Mouse (Mus musculus): ENCODE results near the gene Zfp109.
"Not testable (repeated sequence)": the region's sequence is repeated elsewhere in the genome, so short reads cannot be mapped to it uniquely, and the experiment has no call there.

Zfp109 gene

GRCm38 (mm10) chr7:24237040-24237791 is at the start of gene Zfp109:
Zfp109 (minus strand) TSS chr7:24237560.
- DNase-seq (ENCODE audit: low spot score in 2 of 2): peak; percentile 27 to 79

- no peak for DNase-seq (ENCODE audit: low spot score in 2 of 2)
Measured at GRCm38 (mm10) chr7:24286916-24287315, 49.6 kb upstream of the Zfp109 start.

- no peak for DNase-seq (ENCODE audit: low spot score in 2 of 2)
Measured at GRCm38 (mm10) chr7:24286090-24286489, 48.7 kb upstream of the Zfp109 start.

GRCm38 (mm10) chr7:24280858-24281145 is 43.4 kb upstream of the Zfp109 start:
- DNase-seq (ENCODE audit: low spot score in 2 of 2): no peak

- DNase-seq (ENCODE audit: low spot score in 2 of 2): no peak
Measured at GRCm38 (mm10) chr7:24280031-24280857, 42.9 kb upstream of the Zfp109 start.

- DNase-seq (ENCODE audit: low spot score in 2 of 2): not testable (repeated sequence)
Measured at GRCm38 (mm10) chr7:24278771-24279170, 41.4 kb upstream of the Zfp109 start.

- DNase-seq (ENCODE audit: low spot score in 2 of 2): no peak
Measured at GRCm38 (mm10) chr7:24274456-24274855, 37.1 kb upstream of the Zfp109 start.

- no peak for DNase-seq (ENCODE audit: low spot score in 2 of 2)
Measured at GRCm38 (mm10) chr7:24271191-24271590, 33.8 kb upstream of the Zfp109 start.

GRCm38 (mm10) chr7:24270288-24270672 is 32.9 kb upstream of the Zfp109 start, which contains the start of gene Zfp93:
Zfp93 (plus strand) TSS chr7:24270420.
- peak; percentile 58 to 86 for DNase-seq (ENCODE audit: low spot score in 2 of 2)

GRCm38 (mm10) chr7:24269667-24270287 is 32.4 kb upstream of the Zfp109 start:
- no peak for DNase-seq (ENCODE audit: low spot score in 2 of 2)

GRCm38 (mm10) chr7:24269256-24269655 is 31.9 kb upstream of the Zfp109 start:
- DNase-seq (ENCODE audit: low spot score in 2 of 2): no peak

GRCm38 (mm10) chr7:24268176-24269155 is 31.1 kb upstream of the Zfp109 start:
- DNase-seq (ENCODE audit: low spot score in 2 of 2): no peak

- DNase-seq (ENCODE audit: low spot score in 2 of 2): no peak
Measured at GRCm38 (mm10) chr7:24260000-24260312, 22.6 kb upstream of the Zfp109 start.

GRCm38 (mm10) chr7:24259306-24259999 is 22.1 kb upstream of the Zfp109 start:
- DNase-seq (ENCODE audit: low spot score in 2 of 2): no peak

- DNase-seq (ENCODE audit: low spot score in 2 of 2): peak; percentile 74 to 92
Measured at GRCm38 (mm10) chr7:24254633-24255474, 17.5 kb upstream of the Zfp109 start, which contains the start of gene Zfp108. Zfp108 (plus strand) TSS chr7:24254794.

- no peak for DNase-seq (ENCODE audit: low spot score in 2 of 2)
Measured at GRCm38 (mm10) chr7:24253779-24254615, 16.6 kb upstream of the Zfp109 start.

GRCm38 (mm10) chr7:24211343-24211742 is 26.0 kb downstream of the Zfp109 start, which contains the start of gene Zfp111:
Zfp111 (minus strand) TSS chr7:24211443.
- DNase-seq (ENCODE audit: low spot score in 2 of 2): no peak

GRCm38 (mm10) chr7:24210296-24210695 is 27.1 kb downstream of the Zfp109 start:
- DNase-seq (ENCODE audit: low spot score in 2 of 2): no peak

Measured in left cerebral cortex, adult 9 months (tissue).